Mouse (Mus musculus) MN1 (cell line): ENCODE measurements around the gene Haghl.
"Not testable (repeated sequence)": the region's sequence is repeated elsewhere in the genome, so short reads cannot be mapped to it uniquely, and the experiment has no call there.

Source experiments
- DNase-seq: peaks from one replicate; pipeline ENCODE4 v3.0.0-alpha.2; 2016; ENCODE audit warnings: low spot score

Gene Haghl

DNA sequence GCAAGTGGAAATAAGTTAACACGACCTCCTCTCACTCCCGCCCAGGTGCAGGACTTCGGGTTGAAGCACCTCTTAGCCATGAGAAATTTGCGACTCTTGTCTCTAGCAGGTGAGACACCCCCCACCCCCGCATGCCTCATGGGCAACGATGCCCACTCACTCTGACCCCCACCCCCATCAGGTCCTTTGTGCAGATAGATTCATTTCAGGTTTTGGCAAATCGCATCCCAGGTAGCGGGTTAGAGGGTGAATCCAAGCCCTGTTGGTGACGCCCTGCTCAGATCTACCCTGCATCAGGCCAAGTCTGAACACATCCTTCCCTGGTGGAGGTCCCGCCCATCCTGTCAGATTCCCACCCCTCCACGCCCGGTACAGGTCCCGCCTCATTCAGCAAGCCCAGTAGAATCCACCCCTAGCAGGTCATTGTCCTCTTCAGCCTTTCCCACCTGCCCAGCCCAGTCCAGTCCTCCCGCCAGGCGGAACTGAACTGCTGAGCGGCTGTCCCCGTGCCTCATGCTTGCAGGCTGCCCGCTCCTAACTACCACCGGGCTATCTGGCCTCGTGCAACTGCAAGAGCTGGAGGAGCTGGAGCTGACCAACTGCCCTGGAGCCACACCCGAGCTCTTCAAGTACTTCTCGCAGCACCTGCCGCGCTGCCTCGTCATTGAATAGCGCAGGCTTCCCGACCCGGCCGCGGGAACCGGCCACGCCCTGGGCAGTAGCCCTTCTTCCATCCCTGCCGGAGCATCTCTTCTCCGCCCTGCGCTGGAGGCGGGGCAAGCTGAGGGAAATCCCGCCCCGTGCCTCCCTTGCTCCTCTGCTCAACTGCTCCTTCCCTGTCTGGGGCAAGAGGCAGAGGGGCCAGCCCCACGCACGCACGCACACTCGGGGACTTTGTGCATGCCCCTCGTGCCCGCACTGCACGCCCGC is 33.6 kb upstream of the Haghl start:
- DNase-seq, result peak; percentile 50

DNA sequence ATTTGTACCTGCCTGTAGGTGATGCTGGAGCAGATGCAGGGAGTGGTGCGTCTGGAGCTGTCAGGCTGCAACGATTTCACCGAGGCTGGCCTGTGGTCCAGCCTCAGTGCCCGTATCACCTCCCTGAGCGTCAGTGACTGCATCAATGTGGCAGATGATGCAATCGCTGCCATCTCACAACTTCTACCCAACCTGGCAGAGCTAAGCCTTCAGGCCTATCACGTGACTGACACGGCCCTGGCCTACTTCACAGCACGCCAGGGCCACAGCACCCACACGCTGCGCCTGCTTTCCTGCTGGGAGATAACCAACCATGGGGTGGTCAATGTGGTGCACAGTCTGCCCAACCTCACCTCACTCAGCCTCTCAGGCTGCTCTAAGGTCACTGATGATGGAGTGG is 32.2 kb upstream of the Haghl start:
- no peak for DNase-seq

DNA sequence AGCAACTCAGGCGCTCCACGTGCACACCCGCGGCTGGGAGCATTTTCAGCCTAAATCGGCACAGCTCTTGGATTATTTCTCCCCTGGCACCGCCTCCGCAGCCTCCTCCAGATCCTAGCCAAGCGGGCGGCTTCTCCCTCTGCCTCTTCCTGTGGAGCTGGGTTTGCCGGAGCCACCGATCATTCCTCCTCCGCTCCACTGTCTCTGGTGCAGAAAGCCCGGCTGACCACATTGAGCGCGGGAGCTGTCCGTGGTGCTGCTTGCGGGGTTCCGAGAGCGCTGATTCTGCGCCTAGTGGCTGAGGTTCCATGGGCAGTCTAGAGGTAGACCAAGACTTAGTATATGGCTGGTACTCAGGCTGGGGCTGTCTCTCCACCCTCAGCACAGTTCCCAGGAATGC is 28.0 kb upstream of the Haghl start:
- DNase-seq, result no peak

DNA sequence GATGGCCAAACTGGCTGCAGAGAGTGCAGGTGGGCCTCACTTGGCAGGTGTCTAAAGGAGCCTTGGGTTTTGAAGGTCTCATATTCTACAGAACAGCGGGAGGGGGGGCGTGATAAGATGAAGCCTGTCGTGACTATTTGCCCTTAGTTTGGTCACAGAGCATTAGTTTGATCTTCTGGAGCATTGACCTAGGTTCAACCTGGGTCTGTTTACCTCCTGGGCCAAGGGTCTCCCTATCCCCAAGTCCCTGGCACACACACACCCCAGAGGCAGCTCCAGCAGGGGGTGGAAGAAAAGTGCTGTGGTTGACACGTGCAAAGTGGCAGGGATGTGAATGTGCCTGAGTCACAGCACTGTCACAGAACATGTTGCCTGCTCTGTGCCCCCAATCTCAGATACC is 25.4 kb upstream of the Haghl start:
- DNase-seq, result no peak

GRCm38 (mm10) chr17:25809606-25810340 is 24.3 kb upstream of the Haghl start:
- peak; percentile 82 for DNase-seq

- peak; percentile 95 for DNase-seq
Observed at GRCm38 (mm10) chr17:25808789-25809605, 23.5 kb upstream of the Haghl start, which contains the start of gene Fbxl16. Fbxl16 (plus strand) TSS chr17:25809085.

- DNase-seq, result peak; percentile 54
Observed at GRCm38 (mm10) chr17:25808028-25808427, 22.6 kb upstream of the Haghl start.

DNA sequence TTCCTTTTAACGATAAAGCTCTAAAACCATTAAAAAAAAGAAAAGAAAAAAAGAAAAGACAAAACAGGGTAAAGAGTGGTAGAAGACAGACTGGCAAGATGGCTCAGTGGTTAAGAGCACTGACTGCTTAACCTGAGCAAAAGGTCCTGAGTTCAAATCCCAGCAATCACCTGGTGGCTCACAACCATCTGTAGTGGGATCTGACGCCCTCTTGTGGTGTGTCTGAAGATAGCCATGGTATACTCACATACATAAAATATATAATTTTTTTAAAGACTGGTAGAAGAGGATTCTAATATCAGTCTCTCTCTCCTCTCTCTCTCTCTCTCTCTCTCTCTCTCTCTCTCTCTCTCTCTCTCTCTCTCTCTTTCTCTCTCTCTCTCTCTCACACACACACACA is 22.0 kb upstream of the Haghl start:
- DNase-seq, result not testable (repeated sequence)

DNA sequence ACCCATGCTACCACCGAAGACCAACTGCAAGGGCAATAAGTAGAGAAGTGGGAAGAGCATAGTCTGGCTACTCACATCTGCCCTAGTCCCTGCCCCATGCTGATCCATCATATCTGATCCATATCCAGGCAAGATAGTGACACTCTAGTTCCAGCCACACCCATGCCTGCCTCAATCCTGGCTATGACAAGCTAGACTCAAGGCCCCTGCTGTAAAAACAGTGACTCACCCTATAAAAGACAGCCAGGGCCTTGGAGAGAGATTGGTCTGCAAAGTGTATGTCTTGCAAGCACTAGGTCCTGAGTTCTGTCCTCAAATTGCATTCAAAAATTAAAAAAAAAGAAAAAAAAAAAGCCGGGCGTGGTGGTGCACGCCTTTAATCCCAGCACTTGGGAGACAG is 21.0 kb upstream of the Haghl start:
- peak; percentile 57 for DNase-seq

DNA sequence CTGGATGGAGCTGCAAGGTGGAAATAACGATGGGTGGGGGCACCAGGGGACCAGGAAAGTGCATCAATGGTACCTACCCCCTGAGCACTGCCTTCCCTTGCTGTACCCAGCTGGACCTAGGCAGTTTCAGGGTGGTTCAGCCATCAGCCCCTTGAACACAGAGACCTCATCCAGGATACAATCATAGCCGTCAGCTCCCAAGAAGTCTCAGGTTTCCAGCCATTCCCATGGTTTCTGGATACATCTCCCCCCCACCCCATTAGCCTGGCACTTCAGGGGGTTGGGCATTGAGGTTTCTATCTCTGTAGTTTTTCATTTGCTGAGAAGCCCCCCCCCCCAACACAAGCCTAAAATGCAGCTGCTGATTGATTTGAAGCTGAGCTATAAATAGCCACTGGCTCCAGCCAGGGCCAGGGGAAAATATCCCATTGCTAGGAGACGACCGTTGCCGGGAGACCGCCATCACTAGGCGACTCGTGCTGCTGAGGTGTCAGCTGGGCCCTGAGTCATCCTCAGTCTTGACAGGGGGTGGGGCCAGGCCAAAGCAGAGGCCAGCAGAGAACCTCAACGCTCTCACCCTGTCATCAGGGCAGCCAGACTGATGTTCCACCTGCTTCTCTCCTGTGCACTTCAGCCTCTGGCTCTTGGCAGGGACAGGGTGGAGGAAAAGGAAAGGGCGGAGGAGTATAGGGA is 17.5 kb upstream of the Haghl start:
- DNase-seq, result peak; percentile 96

DNA sequence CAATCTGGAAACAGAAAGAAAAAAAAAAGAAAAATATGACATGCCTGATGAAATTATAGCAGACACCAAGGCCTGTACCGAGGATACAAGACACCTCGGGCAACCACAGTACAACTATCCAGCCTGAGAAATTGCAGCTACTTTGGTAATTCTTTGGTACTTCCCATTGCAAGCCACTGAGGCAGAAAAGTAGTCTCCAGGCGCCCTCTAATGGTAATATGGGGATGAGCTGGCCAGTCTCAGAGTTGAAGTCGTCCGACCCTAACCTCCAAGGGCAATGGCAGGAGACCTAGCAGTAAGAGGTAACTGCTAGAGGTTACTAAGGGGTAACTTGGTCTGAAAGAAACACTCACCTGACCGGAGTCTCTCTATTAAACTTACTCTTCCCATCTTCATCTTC is 15.6 kb upstream of the Haghl start:
- peak; percentile 91 for DNase-seq

DNA sequence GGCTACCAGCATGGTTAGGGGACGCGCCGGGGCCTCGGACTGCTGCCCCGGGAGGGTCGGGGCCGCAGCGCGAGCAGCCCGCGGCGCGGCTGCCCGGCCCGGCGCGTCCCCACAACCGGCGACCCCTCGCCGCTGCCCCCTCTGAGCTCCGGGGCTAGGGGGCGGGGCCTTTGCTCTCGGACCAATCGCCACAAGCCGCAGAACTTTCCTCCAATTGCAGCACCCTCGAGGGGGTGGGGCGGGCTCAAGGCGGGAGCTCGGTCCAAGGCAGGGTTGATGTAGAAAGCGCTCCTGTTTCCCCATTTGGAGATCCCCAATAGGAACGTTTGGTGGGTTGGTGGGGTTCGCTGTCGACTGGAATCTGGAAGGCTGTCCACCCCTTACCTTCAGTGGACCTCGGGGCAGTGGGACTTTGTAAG is 11.5 kb upstream of the Haghl start, which contains the start of gene Metrn:
Metrn (minus strand) TSS at position 186 of the 419 bp plus-strand sequence.
- DNase-seq, result peak; percentile 88

DNA sequence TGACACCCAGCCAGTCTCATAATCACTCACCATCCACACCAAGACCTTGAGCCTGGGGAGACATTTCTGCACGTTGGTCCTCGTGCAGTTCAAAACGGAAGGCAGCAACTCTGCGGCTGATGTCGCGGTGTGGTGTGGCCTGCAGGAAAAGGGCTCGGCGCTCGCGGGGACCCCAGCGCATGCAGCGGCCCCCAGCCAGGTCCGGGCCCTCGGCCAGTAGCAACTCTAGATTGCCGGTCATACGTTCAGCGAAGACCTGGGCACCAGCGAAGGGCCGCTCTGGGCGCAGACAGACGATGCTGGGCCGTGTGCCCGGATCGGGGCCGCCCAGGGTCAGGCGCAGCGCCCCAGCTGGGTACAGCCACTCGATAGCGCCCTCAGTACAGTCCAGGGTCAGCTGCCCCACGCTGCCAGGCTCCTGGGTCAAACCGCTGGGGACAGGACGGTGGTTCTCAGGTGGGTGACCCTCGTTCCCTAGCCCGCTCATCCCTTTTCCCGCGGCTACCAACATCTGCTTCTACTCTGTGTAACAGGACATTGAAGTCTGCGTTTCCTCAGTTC is 10.8 kb upstream of the Haghl start:
- DNase-seq, result peak; percentile 51

GRCm38 (mm10) chr17:25795609-25796092 is 10.2 kb upstream of the Haghl start, which contains the start of gene AC134908.4:
AC134908.4 (minus strand) TSS chr17:25795659.
- DNase-seq, result peak; percentile 94

GRCm38 (mm10) chr17:25794998-25795397 is 9.5 kb upstream of the Haghl start:
- DNase-seq, result no peak

DNA sequence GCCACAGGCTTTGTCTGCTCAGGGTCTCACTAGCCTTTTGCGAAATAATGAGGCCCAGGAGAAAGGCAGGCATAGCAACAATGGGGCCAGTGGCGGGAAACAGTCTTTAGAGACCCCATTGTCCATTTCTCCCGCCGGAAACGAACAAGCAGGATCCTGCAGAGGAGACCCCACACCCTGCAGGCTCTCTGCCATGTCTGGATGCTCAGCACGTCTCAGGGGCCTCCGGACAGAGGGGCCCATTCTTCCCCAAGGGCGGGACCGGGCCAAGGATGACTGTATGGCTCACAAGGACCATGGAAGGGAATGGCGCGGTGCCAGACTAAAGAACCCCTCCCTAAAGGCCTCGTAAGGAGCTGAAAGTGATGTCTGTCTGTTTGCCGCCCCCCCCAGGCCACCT is 8.7 kb upstream of the Haghl start:
- no peak for DNase-seq

GRCm38 (mm10) chr17:25792615-25793014 is 7.1 kb upstream of the Haghl start, which contains the start of gene Fam173a:
Fam173a (minus strand) TSS chr17:25792901.
- peak; percentile 85 for DNase-seq

DNA sequence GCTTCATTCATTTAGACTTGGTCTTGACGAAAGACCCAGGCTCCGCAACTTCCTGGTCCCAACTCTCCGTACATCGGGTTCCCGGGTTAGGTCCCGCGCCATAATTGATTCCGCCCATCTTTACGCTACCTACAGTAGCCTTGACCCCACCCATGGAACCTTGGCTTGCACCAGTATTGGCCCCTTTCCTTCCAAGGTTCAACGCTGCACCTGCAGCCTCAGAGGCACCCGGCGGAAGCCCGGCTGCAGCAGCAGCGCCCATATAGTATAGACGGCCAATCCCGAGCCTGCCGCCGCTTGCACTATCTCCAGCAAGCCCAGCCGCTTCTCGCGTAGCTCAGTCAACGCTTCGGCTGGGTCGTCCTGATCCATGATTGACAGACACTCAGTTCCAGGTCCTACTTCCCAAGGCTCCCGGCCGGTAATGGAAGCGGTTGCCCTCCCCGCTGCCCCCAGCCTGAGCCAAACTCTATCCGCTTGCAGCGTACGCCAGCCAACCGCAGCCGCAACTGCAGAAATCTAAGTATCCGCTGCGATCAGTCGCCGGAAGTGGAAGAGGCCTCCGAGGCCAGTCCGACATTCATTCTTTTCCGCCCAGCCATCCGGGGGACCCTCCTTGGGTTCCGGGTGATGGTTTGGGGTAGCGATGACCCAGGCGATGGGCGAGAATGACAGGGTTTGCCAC is 6.5 kb upstream of the Haghl start:
- peak; percentile 91 for DNase-seq

DNA sequence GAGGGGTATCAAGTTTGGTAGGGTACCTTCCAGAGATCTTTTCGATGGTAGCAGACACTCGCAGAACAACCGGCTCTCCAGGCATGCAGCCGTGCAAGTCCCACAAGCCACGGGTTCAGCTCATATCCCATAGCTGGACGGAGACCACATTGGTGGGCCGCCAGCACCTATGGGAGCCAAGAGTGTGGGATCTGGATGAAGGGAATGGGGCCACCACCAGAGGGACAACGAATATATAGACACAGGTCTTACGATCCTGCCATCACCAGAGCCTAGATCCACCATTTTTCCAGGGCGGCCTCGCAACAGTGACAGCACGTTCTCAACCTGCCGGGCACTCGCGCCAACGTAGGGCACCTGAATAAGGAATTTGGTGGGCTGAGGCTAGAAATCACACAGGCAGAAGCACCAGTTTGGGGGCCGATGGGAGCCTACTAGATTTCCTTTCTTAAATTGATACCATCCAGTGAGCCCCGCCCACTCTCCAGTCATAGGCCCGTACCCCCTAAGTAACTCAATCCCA is 5.9 kb upstream of the Haghl start:
- DNase-seq, result peak; percentile 76
